Mouse (Mus musculus): Measurements from ENCODE around the gene Pcdh20.

Pcdh20 gene

DNA sequence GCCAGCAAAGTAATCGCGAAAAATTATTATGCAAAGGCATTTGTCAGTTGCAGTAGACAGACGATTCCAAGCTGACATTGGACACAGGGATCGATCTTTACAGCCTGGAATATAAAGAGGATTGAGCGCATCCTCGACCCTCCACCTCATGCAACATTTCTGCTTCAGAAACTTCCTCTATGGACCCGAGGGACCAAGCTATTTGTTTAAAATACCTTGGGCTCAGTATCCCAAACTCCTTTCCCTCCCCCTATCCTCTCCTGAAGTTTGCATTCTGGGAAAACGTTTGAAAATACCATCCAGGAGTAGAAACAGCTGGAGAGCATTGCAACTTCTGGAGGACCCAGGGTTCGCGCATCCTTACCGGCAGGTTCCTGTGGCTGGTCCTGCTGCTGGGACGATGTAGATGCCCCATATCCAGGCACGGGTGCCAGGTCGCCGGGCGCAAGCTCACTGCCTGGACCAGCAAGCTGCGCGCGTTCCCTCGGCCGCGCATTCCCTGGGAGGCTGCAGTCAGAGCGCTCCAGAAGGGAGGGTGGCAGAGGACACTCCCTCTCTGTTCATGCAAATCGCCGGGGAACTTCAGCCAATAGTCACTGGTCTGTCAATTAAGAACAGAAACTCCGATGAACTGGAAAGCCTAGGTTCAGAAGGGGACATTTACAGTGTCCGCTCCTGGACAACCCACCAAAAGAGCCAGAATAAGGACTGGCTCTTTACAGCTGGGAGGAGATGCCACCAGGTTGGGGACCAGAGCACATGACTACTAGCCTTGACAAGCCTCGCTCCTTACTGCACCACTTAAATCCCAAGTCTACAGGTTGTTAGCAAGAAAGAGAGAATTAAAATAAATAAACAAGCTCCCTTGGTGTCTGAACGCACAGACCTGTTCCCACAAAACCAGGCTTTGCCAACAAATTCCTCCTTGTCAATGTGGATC, at the start of gene Pcdh20:
TSS of gene Pcdh20 (minus strand) at position 902 of the 940 bp plus-strand sequence.
- DNase-seq (ENCODE audit: low read depth, low spot score): no peak

DNA sequence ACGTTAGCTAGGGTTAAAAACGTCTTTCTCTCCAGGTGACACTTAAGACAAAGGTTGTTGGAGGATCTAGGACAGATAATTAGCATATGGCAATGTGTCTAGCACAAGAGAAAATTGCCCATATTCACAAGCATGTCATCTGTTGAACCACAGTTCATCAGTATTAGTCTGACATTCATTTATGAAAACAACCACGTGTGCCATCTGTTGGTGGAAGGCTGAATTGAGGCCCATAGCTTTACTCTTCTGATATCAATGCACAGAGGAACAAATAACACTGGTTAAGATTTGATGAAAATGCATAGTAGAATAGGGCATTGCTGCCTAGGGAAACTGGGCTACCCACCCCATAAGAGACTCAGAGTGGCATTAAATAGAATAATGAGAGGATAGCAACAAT, 8.7 kb upstream of the Pcdh20 start:
- no peak for DNase-seq (ENCODE audit: low read depth, low spot score)

DNA sequence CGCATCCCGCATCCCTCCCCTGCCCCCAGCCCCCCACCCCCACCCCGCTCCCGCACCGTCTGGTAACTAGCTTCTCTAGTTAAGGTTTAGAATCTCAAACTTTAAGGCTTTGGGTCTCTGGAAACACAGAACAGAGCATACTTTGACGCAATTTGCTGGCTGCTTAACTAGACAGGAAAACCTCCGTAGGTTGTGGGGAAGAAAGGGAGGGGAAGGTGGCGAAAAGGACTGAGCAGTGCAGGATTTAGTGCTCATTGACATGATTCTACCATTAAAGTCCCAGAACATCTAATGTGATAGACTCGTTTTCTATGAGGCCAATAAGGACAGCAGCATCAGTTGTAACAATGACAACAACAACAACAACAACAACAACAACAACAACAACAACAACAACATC, 1.2 kb downstream of the Pcdh20 start:
- DNase-seq (ENCODE audit: low read depth, low spot score): no peak

DNA sequence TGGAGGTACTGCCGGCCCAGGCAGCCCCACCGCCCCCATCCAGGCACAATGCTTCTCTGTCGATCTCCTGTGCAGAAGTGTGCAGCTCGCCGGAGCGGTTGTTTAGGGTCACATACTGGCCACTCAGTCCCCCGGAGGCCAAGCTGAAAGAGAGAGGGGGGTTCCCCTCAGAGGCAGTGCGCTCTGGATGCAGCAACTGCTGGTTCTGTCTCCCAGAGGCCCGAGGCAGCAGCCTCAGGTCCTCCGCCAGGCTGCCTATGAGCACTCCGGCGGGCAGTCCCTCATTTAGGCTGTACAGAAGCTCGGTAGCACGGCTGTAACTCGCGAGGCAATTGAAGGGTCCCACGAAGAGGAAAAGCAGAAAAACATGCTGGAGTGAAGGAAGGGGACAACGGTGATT, 1.8 kb downstream of the Pcdh20 start:
- no peak for DNase-seq (ENCODE audit: low read depth, low spot score)

DNA sequence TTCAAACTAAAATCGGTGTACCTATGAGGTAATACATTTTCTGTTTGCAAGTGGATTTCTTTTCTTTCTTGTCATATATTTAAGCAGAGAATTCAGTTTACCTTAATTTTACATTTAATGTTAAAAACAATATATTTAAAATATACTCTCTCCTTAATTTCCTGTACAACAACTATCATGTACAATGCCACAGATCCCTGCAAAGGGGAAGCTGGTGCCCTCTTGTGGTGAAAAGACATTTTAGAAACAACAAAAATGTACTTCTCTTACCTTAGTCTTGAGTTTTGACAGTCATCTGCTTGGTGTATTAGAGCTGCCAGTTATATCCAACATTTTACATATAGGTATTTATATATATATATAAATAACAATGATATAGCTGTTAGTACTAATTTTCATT, 4.8 kb downstream of the Pcdh20 start:
- DNase-seq (ENCODE audit: low read depth, low spot score): no peak

DNA sequence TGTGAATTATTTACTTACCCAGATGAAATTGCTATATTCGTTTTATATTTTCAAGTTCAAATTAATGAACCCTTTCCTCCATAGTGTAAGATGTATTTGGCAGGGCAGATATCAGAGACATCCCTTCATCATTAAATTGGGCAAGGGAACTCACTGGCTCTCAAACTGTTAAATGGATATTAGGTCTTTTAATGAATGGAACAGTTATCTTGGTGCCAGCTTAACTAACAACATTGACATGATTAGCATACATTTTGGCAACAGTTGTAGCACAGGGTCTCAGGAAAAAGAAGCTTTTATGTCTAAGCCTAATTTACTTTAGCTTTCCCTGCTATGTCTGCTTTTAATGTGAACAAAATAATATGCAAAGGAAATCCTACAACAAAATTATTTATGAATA, 6.8 kb downstream of the Pcdh20 start:
- no peak for DNase-seq (ENCODE audit: low read depth, low spot score)

DNA sequence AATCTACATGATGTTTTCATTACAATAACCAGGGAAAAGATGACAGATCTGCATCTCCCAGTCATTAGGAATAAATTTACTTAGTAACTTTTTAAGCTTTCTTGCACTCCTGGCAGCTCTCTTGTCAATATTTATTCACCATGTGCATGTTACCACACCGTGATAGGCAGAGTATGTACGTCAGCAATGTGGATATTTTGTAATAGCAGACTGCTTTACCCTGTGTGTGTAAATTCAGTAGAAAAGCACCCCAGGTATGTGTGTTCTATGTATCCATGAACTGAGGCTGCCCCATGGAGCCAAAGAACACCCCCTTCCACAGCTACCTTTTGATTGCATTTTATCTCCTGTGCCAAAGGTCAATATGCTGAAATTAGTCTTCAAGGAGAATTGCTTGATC, 7.8 kb downstream of the Pcdh20 start:
- no peak for DNase-seq (ENCODE audit: low read depth, low spot score)

DNA sequence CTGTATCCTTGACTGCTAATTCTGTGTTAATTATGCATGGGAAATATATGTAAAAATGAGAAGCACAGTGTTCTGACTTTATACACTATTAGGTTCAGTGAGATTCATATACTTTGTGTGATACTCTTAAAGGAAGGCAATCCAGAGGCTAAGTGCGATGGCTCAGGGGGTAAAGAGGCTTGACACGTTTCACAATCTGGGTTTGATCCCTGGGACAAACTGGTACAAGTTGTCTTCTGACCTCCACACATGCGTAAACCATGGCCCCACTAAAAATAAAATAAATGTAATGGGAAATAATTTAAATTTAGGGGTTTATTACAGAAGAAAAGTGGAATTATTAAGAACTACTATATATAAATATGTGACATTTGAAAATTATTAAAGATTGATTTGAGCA, 8.3 kb downstream of the Pcdh20 start:
- no peak for DNase-seq (ENCODE audit: low read depth, low spot score)

DNA sequence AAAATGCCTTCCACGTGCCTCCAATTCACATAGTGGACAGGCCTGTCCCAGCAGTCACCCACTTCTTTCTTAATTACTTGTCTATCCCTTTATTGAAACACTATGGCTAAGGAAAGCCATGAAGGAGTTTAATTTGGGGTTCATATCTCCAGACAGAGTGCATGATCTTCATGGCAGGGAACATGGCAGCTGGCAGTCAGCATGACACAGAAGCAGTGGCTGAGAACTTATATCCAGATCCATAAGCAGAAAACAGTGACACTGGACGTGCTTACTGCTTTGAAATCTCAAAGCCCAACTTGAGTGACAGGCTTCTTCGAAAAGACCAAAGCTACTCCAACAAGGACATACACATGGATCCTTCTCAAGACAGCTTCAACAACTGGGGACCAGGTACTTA, 10.5 kb downstream of the Pcdh20 start:
- no peak for DNase-seq (ENCODE audit: low read depth, low spot score)

DNA sequence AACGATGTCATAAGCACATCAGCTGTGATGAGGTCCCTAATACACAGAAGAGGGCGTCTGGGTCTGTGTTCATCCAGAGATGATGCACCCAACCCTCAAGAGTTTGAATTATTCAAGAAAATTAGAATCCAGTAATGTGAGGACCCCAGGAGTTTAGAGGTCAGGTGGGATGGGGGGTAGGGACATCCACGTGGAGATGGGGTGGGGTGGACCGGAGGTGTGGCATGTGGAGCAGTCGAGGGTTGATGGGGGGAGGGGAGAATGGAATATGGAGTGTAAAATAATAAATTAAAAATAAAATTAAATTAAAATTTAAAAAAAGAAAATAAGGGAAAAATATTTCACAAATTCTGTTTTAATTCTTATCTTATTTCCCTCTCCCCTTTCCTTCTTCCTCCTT, 27.9 kb downstream of the Pcdh20 start:
- DNase-seq (ENCODE audit: low read depth, low spot score): no peak

DNA sequence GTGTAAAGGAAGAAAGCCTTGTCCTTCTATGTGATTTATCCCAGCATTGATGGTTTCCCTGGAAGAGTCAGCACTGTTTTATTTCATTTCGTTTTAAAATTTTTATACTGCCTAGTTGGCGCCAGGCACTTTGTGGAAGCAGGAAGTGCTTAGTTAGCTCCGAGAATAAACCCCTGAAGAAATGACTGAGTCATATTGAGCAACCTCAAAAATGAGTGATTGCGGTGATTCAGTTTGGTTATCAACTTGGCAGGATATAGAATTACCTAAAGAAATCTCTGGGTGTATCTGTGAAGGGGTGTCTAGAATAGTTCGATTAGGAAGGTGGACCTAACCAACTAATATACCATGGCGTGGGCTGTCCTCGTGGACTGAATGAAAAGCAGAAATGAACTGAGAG, 41.8 kb downstream of the Pcdh20 start:
- DNase-seq (ENCODE audit: low read depth, low spot score): no peak

DNA sequence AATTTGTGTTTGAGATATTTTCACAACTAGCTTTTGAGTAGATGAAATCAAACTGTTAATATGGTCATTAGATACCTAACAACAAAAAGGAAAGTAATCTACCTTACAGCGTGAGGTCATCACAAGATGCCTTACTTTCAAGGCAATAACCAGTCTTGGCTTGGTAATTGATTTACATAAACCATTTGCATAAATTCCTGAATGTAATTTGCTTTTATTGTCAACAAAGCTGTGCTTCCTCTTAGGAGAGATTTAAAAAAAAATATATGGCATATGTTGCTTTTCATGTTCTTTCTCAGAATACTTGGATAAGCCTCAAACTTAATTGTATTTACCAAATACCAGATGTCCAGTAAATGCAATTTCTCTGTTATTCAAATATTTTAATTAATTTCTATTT, 43.8 kb downstream of the Pcdh20 start:
- DNase-seq (ENCODE audit: low read depth, low spot score): no peak

Measured in WW6 (cell line).